Mouse (Mus musculus): ENCODE measurements at regions not wholly inside any gene's neighbourhood (a gene's known extent, or its start where the extent isn't known, plus 50 kb on each side); places are given as distances from the start of the nearest gene placed in this dataset.
A peak's percentile ranks its signal among the peaks of the same experiment; 100 is the strongest.

DNA sequence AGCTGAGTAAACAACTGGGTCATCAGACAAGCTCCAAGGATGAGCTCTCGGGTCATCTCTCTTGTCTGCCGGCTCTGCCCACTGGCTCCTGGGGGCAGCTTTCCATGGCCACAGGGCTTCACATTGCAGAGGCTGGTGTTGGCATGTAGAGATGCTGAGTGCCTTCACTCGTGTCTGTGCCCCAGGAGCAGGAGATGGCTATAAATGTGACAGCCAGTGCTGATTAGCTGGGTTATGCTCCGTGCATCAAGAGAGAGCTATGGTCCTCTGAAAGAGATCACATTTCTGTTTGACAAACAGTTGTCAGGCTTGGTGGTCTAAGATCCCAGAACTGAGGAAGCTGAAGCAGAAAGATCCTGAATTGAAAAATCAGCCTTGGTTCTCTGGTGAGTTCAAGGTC, 795.4 kb upstream of the Car8 start:
- DNase-seq (ENCODE audit: low spot score in 2 of 2) = no peak

DNA sequence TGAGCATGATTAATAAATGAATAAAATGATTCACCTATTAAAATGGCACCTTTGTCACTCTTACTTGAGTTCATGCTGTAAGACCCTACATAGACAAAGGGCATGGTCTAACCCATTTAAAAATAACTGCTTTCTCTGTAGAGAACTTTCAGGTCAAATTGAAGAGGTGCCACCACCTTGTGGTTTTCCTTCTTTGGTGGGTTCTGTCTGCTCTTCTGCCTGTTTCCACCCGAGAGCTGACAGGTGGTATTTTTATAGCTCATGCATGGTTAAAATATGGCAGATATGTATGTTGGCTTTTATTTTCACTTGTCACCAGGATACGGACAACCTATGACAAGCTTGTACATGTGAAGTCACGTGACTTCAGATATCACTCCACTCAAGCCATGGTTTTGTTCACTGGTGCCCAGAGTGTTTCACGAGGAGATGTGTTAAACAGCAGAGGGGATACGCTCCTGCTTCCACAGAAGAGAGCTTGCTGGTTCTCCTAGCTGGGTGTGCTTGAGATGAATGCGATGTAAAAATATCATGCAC, 794.3 kb upstream of the Car8 start:
- DNase-seq (ENCODE audit: low spot score in 2 of 2) = no peak

DNA sequence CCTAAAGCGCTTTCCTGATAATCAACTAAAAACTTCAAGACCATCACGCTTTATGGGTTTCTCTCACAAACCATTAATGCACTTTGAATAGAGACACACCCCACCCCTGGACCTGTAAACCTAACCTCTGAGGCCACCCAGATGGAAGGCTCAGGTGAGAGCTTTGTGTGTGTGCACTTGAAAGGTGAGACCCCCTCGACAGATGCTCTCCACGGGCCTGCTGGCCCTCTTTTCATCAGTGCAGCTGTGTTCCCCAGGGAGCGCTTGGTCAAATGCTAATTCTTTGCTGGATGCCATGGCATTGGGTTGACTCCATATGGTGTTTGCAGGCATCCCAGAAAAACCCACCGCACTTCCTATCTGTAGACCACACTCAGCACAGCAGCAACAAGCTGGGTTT, 792.8 kb upstream of the Car8 start:
- DNase-seq (ENCODE audit: low spot score in 2 of 2) = no peak

DNA sequence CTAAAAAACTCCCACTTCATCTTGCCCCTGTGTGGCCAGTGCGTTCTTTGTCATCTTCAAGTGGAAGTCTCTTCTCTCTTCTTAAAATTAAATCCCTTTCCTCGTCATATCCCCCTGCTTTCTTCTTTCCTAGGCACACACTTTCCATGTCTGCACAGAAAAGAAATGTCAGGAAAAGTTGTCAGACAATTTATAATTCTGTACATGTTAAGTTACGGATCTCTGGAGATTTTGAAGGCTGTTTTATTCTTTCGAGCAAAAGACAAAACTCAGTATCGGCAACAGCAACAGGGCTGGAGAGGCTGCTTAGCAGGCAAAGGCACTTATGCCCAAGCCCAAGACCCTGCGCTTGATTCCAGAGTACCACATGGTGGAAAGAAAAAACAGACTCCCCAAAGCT, 790.1 kb upstream of the Car8 start:
- no peak for DNase-seq (ENCODE audit: low spot score in 2 of 2)

DNA sequence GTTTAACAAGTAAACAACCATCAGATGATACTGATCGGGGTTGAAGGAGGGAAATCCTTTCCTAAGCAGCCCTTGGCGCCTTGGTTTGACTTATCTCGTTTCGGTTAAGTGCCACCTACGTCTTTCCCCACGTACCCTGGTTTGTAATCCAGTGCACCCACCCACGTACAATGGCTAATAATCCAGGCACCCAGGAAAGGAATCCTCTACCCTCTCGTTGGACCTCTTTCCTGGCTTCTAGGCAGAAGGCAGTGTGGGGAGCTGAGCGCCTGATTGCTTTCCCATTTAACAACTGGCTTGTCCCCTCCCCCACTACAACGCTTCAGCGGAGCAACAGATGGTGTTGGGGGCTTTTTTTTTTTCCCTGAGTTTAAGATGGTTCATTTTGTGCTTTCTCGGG, 789.6 kb upstream of the Car8 start:
- DNase-seq (ENCODE audit: low spot score in 2 of 2) = no peak

DNA sequence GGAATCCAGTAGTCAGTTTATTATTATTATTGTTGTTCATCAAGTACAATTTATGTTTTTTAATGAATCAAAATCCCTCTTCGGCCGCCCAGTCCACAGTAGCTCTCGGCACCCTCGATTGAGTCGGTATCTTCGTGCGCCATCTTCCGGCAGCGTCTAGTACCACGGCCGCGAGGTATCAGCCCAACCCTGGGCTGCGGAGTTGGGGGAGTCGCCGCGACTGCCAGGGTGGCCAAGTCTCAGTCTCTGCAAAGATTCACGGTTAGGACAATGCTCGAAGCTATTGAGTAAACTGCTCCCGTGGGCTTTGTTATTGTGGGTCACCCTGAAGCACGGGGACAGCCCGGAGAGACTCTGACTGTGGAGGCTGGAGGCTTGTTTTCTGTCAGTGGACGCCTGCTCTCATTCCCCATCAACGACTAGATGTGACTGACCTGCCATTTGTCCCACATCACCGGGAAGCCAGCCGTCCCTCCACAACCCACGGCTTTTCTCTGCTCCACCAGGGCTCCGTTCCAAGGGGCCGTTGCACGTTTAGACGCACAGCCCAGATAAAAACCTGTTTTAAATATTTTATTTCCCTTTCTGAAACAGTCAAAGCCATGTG, 789.1 kb upstream of the Car8 start:
- DNase-seq (ENCODE audit: low spot score in 2 of 2) = peak; percentile 70 to 76

DNA sequence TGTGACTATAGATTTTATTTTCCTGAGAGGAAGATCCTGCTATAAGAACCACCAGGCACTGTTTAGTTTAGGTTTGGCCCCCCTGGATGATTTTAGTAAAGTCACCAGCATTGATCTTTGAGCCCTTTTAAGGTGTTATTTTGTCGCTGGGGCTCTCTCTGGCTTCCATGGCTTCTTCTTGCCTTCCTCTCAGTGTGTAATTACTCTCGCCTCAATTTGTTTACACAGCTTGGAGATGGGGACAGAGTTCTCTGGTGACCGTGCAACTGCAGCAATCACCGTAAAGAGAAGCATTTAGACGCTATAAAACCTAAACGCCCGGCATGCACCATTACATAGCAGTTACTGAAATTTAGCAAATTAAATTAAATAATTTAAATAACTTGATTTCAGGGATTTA, 788.5 kb upstream of the Car8 start:
- DNase-seq (ENCODE audit: low spot score in 2 of 2) = no peak

DNA sequence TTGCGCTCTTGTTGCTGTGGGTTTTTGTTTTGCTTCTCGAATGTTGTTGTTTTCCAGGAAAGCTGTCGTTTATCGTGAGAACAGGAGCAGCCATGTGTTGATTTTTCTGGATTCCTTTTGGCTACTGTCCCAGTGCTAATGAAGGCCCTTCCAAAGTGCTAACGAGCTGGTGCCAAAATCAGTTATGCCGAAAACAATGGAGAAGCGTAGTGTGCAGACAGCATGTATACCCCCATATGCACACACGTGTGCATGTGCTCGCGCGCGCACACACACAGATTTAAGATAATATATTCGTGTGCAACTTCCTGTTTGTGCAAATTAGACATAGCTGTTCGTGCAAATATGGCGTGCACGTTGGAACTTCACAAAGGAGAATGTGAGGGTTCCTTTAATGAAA, 788.0 kb upstream of the Car8 start:
- no peak for DNase-seq (ENCODE audit: low spot score in 2 of 2)

DNA sequence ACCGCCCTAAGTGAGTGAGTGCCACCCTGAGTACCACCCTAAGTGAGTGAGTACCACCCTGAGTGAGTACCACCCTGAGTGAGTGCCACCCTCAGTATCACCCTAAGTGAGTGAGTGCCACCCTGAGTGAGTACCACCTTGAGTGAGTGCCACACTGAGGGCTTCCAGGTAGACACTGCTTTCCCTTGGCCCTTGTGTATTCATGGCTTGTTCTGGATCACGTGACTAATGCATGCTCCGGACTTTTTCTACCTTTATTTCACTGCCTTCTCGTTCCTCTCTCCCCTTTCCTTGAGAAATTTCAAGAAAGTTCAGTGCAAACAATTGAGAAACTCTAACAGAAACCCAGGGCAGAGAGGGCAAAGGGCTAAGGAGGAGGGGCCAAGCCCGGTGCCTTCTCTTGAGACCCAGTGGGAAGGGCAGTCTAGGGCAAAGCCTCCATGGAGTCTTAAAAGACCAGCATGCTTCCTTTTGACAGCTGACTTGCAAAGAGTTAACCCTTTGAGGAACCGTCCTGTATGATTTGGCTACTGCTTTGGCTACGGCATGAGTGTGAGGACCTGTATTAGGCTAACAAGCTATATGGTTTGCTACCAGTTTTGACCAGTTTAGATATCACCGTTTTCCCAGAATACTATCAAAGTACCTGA, 787.1 kb upstream of the Car8 start:
- no peak for DNase-seq (ENCODE audit: low spot score in 2 of 2)

DNA sequence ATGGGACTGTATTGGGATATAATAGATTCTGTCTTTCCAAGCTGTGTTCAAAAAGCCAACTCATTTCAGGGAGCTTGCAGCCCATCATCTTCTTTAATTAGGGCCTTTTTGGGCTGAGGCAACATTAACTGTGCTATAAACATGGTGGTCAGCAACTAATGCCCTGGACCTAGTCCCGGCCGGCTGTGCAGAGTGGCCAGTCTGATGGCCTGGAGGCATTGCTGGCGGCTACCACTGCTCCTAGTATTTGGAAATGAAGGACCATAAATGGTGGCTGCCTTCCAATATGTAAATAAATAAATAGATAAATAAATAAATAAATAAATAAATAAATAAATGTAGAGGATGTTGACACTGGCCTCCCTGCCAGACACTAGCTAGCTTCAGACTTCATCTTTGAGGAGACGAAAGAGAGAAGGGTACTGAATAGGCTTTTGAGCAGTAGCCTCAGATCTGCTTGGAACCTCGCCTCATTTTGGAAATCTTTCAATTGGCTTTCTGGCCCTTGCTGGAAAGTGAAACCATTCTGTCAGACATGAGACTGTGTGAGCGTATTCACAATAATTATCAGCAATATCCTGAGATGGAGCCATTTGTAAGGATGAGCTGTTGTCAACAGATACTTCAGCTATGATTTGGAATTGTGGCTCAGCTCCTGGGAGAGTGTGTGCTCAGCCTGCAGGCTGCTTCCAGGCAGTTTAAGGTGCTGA, 785.5 kb upstream of the Car8 start:
- DNase-seq (ENCODE audit: low spot score in 2 of 2) = no peak

DNA sequence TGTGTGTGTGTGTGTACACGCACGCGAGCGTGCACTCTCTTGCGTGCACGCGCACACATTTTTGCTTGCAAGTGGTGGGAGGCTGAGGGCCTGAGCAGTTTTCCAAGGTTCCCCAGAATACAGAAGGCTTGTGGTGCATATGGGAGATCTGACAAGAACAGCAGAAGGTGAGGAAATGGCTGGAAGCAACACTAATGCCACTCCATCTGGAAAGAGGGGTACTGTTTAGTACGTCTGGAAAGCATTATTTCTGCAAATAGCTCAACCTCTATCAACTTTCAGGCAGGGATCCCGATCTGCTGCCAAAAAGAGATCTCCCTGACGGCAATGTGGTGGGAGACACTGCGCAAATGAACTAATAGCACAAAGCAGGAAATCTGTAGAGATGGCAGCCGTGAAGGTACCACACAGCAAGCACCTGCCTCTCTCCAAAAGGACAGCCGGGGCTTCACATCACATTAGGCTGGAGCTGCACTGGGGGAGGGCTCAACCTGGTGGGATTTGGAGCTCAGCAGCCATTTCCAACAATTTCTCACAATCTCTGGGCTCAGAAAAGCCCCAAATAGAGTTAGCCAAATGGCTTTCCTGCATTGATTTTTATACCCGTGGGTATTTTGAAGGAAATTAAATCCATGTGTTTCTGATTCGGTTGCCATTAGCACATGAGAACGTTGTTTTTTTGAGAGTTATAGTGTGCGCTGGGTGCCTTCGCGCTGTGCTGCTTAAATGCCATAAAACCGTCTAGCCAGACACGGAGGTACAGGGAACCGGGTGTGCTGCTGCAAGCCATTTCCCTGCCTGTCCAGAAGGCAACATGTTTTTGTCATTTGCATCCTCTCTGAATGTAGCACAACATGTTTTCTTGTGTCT, 780.6 kb upstream of the Car8 start:
- no peak for DNase-seq (ENCODE audit: low spot score in 2 of 2)

DNA sequence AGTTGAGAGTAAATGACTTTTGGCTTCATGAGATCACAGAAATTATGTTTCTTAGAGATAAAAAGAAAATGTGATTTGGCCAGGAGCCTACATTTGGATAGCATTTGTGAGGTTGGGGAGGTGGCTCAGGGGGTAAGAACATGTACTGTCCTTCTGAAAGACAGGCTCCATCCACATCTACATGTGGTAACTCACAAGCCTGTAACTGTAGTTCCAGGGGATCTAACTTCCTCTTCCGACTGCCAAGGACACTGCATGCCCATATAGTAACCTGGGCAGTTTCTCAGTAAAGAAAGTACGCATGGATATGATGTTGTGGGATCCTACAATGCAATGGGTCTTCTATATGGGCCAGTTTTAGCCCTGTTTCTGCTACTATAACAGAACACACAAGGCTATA, 779.4 kb upstream of the Car8 start:
- DNase-seq (ENCODE audit: low spot score in 2 of 2) = no peak

DNA sequence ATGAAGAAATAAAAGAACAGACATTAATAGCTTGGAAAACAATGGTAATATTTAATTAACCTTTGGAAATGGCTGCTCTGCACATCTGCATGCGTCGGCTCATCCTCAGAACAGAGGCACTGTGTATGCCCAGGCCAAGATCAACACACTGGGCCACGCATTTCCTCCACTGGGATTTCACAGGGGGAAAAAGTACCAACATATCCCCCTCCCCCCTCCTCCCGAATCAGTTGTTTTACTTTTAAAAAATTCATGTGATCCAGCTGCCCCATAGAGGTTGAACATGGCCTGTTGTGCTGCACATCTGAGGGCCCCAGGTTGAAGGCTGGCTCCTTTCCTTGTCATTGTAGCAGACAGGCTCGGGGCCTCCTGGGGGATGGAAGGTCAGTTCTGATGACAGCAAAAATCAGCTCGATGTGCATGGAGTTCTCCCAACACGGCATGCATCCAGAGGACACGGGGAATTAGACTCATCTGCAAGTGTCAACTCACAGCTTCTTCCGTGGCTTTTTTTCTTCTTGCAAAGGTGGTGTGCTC, 777.7 kb upstream of the Car8 start:
- no peak for DNase-seq (ENCODE audit: low spot score in 2 of 2)

DNA sequence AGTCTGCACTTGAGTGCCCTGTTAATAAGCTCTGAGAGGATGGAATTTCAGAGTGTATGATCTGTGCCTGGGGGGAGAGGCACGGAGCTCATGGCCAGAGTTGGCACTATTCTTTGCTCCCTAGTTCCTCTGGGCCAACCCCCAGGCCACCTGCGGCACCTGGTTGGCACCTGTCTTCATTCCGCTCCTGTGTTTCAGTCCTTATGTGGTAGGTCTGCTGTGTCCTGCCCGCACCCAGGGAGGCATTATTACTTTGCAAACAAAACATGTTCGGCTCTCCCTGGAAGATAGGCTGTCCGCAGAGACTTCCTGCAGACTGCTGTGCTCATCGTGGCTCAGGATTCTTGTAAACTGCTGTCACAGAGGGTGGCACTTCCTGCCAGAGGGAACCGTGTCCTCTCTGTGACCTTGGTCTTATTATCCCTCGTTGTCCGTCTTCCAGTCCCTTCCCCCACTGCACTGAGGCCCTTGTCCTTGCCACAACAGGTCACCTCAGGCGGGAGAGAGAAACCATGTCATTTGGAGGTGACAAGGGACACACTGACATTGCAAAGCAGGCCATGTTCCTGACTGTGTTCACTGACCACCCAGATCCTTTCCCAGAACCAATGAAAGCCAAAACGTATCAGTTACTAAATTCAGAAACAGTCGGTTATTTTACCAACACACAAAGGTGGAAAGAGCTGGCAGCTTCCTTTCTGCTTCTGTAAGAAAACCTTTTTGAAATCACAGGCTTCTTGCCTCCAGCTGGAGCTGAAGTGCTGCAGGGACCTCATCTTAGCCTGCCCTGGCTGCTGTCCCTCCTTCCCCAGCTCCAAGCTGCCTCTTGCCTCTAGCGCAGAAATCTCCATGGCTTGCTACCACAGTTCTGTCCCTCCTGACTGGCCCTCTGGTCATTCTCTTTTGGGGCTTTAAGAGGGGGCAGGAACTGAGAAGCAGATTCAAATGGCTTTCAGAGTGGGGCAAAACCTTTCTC, 777.0 kb upstream of the Car8 start:
- DNase-seq (ENCODE audit: low spot score in 2 of 2) = no peak

DNA sequence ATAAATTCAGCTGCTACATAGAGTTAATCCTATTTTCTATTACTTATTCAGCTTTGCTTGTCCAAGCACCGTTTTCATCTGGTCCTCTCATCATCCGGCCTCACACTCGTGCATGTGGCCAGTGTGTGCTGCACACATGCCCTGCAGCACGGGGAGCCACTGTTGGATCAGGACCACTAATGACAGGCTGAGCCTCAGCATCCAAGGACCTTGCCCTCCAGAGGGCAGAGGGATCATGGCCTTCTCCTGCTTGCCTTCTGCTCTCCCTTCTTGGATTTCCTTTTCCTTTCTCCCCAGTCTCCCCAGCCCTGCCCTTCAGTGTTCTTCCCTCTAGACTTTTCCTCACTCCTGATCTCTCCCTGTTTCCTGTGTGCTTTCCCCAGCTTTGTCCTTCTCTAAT, 776.1 kb upstream of the Car8 start:
- no peak for DNase-seq (ENCODE audit: low spot score in 2 of 2)

DNA sequence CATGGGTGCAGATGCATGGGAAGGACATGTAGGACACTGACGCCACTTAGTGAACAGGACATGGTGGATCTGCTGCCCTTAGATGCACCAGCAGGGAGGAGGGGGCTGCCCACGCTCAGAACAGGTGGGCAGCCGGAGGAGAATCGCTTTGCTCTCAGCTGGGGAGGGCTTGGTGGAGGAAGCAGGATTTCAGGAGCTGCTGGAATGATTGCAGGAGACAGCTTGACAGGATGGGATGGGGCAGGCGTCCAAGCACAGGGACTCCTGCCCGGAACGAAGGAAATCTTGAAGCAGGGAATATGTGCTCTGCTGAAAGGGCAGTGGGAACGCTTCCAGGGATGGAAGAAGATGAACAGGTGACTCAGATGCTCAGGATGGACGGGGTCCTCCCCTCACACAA, 773.9 kb upstream of the Car8 start:
- DNase-seq (ENCODE audit: low spot score in 2 of 2) = no peak

DNA sequence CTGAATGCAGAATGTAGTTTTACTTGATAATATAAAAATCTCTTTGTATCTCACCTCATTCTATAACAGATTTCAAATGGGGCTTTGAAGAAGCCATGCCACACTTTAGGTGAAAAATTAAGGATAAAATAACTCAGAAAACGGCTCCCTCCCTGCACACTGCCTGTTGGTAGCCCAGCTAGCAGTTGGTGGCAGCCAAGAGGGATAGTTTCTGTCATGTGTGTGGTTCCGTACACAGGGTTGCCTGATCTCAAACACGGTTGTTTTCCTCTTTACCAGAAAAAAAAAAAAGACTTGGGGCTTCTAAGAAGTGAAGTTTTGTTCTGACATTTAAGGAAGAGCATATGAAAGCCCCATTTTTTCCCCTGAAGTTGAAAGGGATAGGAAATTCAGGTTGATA, 773.1 kb upstream of the Car8 start:
- DNase-seq (ENCODE audit: low spot score in 2 of 2) = no peak

DNA sequence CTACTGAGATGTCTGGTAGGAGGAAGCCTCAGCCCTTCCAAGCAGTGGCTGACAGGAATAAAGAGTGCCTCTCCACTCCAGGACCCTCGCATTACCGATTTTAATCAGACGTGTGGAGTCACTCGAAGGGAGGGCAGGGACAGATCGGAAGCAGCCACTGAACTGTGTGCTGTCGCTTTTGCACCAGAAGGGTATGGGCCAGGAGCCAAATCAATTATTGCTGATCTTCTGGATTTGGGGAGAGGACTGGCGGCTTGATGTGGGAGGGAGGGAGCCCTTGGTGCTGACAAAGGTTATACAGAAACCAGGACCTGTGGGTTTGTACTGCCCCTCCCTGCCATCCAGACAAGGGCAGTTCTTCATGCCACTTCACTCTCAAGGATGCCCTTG, 772.3 kb upstream of the Car8 start:
- no peak for DNase-seq (ENCODE audit: low spot score in 2 of 2)

DNA sequence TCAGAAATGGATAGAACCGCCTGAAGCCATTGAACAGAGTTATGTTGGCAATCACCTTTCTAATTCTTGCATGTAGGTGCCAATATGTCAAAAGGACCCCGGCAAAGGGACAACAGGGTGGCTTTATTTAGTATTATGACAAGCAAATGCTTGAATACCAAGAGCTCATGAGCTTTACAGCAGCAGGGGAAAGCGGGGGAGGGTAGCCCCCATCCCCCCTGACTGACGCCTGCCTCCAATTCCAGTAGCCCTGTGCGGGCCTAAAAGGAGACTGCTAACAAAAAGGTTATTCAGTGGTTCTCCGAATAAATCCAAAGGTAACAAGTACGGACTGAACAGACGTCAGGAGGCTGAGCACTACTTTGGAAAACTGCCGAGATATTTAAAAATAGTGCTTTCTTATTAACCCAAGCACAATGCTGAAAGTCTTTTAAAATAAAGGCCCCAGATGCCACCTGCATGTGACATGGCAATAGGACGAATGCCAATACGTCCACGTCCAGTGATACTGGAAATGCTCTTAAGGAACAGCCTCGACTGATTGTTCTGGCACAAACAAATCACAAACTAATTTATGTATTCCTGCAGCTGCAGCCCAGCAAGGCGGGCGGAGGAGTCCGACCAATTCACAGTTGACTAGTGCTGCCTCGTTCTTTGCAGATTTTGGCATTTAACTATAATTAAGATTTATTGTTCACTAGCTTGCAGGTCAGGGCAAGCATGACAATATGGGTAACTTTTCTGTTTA, 771.7 kb upstream of the Car8 start:
- DNase-seq (ENCODE audit: low spot score in 2 of 2) = no peak

DNA sequence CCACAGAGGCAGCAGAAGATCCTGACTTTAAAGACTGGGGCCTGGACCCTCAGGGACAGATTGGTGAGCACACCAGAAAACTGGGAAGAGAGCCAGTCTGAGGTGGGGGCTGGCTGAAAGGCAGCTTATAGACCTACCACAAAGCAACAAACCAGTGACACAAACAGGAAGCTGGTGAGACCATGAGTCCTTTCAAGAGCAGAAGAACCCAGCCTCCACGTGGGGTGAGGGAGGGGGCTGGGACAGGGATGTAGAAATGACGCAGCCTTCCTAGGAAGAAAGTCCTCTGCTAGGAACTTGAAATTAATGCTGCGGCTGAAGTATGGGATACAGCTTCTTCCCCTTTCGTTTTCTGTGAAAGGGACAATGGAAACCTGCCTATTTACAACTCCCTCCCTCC, 770.8 kb upstream of the Car8 start:
- peak; percentile 27 to 31 for DNase-seq (ENCODE audit: low spot score in 2 of 2)
